Mouse (Mus musculus) midbrain, embryonic 13.5 days (tissue): ENCODE measurements around the gene Ctdsp1. TPM values are rescaled to one million over a fixed set of nuclear protein-coding genes. Genes with fewer than 3 reads are reported as not detected.
A peak's percentile ranks its signal among the peaks of the same experiment; 100 is the strongest.

Experiments
- ATAC-seq: fragments of 200-750 bp; cut with Nextera tagmentation; 2 replicates; pipeline ENCODE4 v1.8.0; 2017; ENCODE audit warnings: mild to moderate bottlenecking, moderate TSS enrichment, moderate library complexity
- H3K27ac ChIP-seq: fragments of 300-500 bp; sonication (generic); 2 replicates; pipeline ENCODE4 v1.5.1; 2015; ENCODE audit warnings: inconsistent platforms, mild to moderate bottlenecking, moderate library complexity
- H3K27me3 ChIP-seq: fragments of 300-500 bp; sonication (generic); 2 replicates; pipeline ENCODE4 v1.6.1; 2015; ENCODE audit warnings: mild to moderate bottlenecking, inconsistent platforms
- H3K36me3 ChIP-seq: fragments of 300-500 bp; sonication (generic); 2 replicates; pipeline ENCODE4 v1.6.1; 2015; ENCODE audit warnings: mild to moderate bottlenecking, inconsistent platforms
- H3K4me1 ChIP-seq: fragments of 300-500 bp; sonication (generic); replicated peaks from 2 replicates; pipeline ENCODE4 v1.6.1; 2015; ENCODE audit warnings: inconsistent platforms
- H3K4me2 ChIP-seq: fragments of 300-500 bp; sonication (generic); replicated peaks from 2 replicates; pipeline ENCODE4 v1.6.1; 2015; ENCODE audit warnings: moderate library complexity, mild to moderate bottlenecking, inconsistent platforms
- H3K4me3 ChIP-seq: fragments of 300-500 bp; sonication (generic); replicated peaks from 2 replicates; pipeline ENCODE4 v1.5.1; 2015; ENCODE audit warnings: mild to moderate bottlenecking, inconsistent platforms
- H3K9ac ChIP-seq: fragments of 300-500 bp; sonication (generic); replicated peaks from 2 replicates; pipeline ENCODE4 v1.6.1; 2015; ENCODE audit warnings: mild to moderate bottlenecking, inconsistent platforms
- H3K9me3 ChIP-seq: fragments of 300-500 bp; sonication (generic); 2 replicates; pipeline ENCODE4 v1.6.1; 2016; ENCODE audit warnings: mild to moderate bottlenecking, inconsistent platforms
- WGBS: fragments of 180-500 bp; shearing (Covaris S2); methylation state at CpG from one replicate; pipeline ENCODE4 v1.1.7; 2015; 5-methylcytosine and 5-hydroxymethylcytosine counted together
- polyA plus RNA-seq: library from polyadenylated mRNA; unstranded; fragments of >200 nt; fragmentation: Nextera tagmentation; extraction: Ambion mirVana; gene quantifications from 2 replicates; pipeline ENCODE4 v1.2.1, GENCODE M21; 2015

Ctdsp1 gene
- polyA plus RNA-seq, 1 experiment from 2014 or later: 18.6 TPM

GRCm38 (mm10) chr1:74362325-74363229, 28.7 kb upstream of the Ctdsp1 start:
- H3K4me1 ChIP-seq: no peaks in the 10 kb centered on the region
- no peak overlapping the region for H3K4me2 ChIP-seq
- no peak overlapping the region for H3K27ac ChIP-seq
- ATAC-seq: peak; percentile 50
- H3K4me3 ChIP-seq: no peak overlapping the region
- H3K9ac ChIP-seq: no peak overlapping the region
- no peaks in the 10 kb centered on the region for H3K9me3 ChIP-seq
- peaks cover 7% of the 10 kb centered on the region for H3K27me3 ChIP-seq
- 70% methylated on average over 17 of the region's 17 CpGs for WGBS
- H3K36me3 ChIP-seq: no peaks in the 10 kb centered on the region

- Histone ChIP-seq H3K4me3 (no peak overlapping the region), H3K27me3 (peaks cover 15% of the 10 kb centered on the region), H3K9ac (no peak overlapping the region), H3K27ac (no peak overlapping the region), H3K4me2 (no peak overlapping the region), H3K9me3 (no peaks in the 10 kb centered on the region), H3K4me1 (peaks cover 5% of the 10 kb centered on the region; the same call in 1 of the 2 replicates), H3K36me3 (no peaks in the 10 kb centered on the region)
- WGBS: 81% methylated on average over 5 of the region's 5 CpGs
- ATAC-seq: no peak
These were observed 27.9 kb upstream of the Ctdsp1 start for GRCm38 (mm10) chr1:74363437-74363836.

GRCm38 (mm10) chr1:74364270-74364669, 27.0 kb upstream of the Ctdsp1 start:
- Histone ChIP-seq H3K36me3 (no peaks in the 10 kb centered on the region), H3K27ac (no peak overlapping the region), H3K4me3 (no peak overlapping the region), H3K4me1 (peaks cover 5% of the 10 kb centered on the region; the same call in 1 of the 2 replicates), H3K9ac (no peak overlapping the region), H3K4me2 (no peak overlapping the region), H3K9me3 (no peaks in the 10 kb centered on the region), H3K27me3 (peaks cover 15% of the 10 kb centered on the region)
- no peak for ATAC-seq
- 80% methylated on average over 8 of the region's 8 CpGs for WGBS

- Histone ChIP-seq H3K9me3 (no peaks in the 10 kb centered on the region), H3K4me1 (peaks cover 5% of the 10 kb centered on the region; the same call in 1 of the 2 replicates), H3K36me3 (no peaks in the 10 kb centered on the region), H3K4me2 (peak overlapping the region; percentile 56), H3K27me3 (peaks cover 15% of the 10 kb centered on the region), H3K27ac (no peak overlapping the region), H3K4me3 (peak overlapping the region; percentile 30), H3K9ac (peak overlapping the region; percentile 48; the same call in 1 of the 2 replicates)
- WGBS: 22% methylated on average over 34 of the region's 34 CpGs
- peak; percentile 68; the same call in 1 of the 2 replicates for ATAC-seq
These were observed 23.2 kb upstream of the Ctdsp1 start for GRCm38 (mm10) chr1:74367886-74368645.

- no peak for ATAC-seq
- 45% methylated on average over 4 of the region's 4 CpGs for WGBS
- Histone ChIP-seq H3K27me3 (peaks cover 15% of the 10 kb centered on the region), H3K4me3 (no peak overlapping the region), H3K9me3 (no peaks in the 10 kb centered on the region), H3K27ac (no peak overlapping the region), H3K9ac (no peak overlapping the region), H3K36me3 (no peaks in the 10 kb centered on the region), H3K4me2 (no peak overlapping the region), H3K4me1 (peaks cover 5% of the 10 kb centered on the region; the same call in 1 of the 2 replicates)
These were observed 21.3 kb upstream of the Ctdsp1 start for GRCm38 (mm10) chr1:74370040-74370439.

GRCm38 (mm10) chr1:74373372-74373771, 17.9 kb upstream of the Ctdsp1 start:
- peaks cover 1% of the 10 kb centered on the region; the same call in 1 of the 2 replicates for H3K4me1 ChIP-seq
- no peaks in the 10 kb centered on the region for H3K27me3 ChIP-seq
- no peak overlapping the region for H3K27ac ChIP-seq
- H3K9ac ChIP-seq: no peak overlapping the region
- ATAC-seq: no peak
- no peak overlapping the region for H3K4me2 ChIP-seq
- no peaks in the 10 kb centered on the region for H3K9me3 ChIP-seq
- 86% methylated on average over 4 of the region's 4 CpGs for WGBS
- no peaks in the 10 kb centered on the region for H3K36me3 ChIP-seq
- no peak overlapping the region for H3K4me3 ChIP-seq

GRCm38 (mm10) chr1:74374980-74375379, 16.3 kb upstream of the Ctdsp1 start, which contains the start of gene Slc11a1:
Gene Slc11a1 (plus strand): TSS chr1:74375195.
- Histone ChIP-seq H3K27me3 (no peaks in the 10 kb centered on the region), H3K27ac (no peak within 1 kb of the TSS), H3K4me2 (no peak within 1 kb of the TSS), H3K9me3 (no peaks in the 10 kb centered on the region), H3K9ac (no peak within 1 kb of the TSS), H3K4me1 (no peaks in the 10 kb centered on the region), H3K36me3 (no peaks in the 10 kb centered on the region), H3K4me3 (no peak within 1 kb of the TSS)
- no peak for ATAC-seq
- 73% methylated on average over 8 of the region's 8 CpGs for WGBS

GRCm38 (mm10) chr1:74375561-74375960, 15.7 kb upstream of the Ctdsp1 start:
- H3K27ac ChIP-seq: no peak overlapping the region
- no peaks in the 10 kb centered on the region for H3K4me1 ChIP-seq
- H3K9ac ChIP-seq: no peak overlapping the region
- 75% methylated on average over 10 of the region's 10 CpGs for WGBS
- no peak for ATAC-seq
- no peaks in the 10 kb centered on the region for H3K27me3 ChIP-seq
- no peaks in the 10 kb centered on the region for H3K9me3 ChIP-seq
- no peak overlapping the region for H3K4me3 ChIP-seq
- H3K36me3 ChIP-seq: no peaks in the 10 kb centered on the region
- no peak overlapping the region for H3K4me2 ChIP-seq

GRCm38 (mm10) chr1:74376396-74376795, 14.9 kb upstream of the Ctdsp1 start:
- Histone ChIP-seq H3K4me2 (no peak overlapping the region), H3K27me3 (no peaks in the 10 kb centered on the region), H3K9me3 (no peaks in the 10 kb centered on the region), H3K9ac (no peak overlapping the region), H3K4me1 (no peaks in the 10 kb centered on the region), H3K4me3 (no peak overlapping the region), H3K36me3 (no peaks in the 10 kb centered on the region), H3K27ac (no peak overlapping the region)
- WGBS: 91% methylated on average over 4 of the region's 4 CpGs
- no peak for ATAC-seq

GRCm38 (mm10) chr1:74379058-74379504, 12.2 kb upstream of the Ctdsp1 start:
- Histone ChIP-seq H3K4me2 (no peak overlapping the region), H3K9me3 (no peaks in the 10 kb centered on the region), H3K36me3 (no peaks in the 10 kb centered on the region), H3K27ac (no peak overlapping the region), H3K27me3 (no peaks in the 10 kb centered on the region), H3K4me1 (no peaks in the 10 kb centered on the region), H3K9ac (no peak overlapping the region), H3K4me3 (no peak overlapping the region)
- ATAC-seq: no peak
- WGBS: 89% methylated on average over 7 of the region's 7 CpGs

- no peak for ATAC-seq
These were observed 10.8 kb upstream of the Ctdsp1 start for GRCm38 (mm10) chr1:74380484-74380883.

GRCm38 (mm10) chr1:74381588-74382021, 9.7 kb upstream of the Ctdsp1 start:
- no peaks in the 10 kb centered on the region for H3K36me3 ChIP-seq
- no peak overlapping the region for H3K27ac ChIP-seq
- ATAC-seq: no peak
- 87% methylated on average over 10 of the region's 10 CpGs for WGBS
- no peak overlapping the region for H3K4me2 ChIP-seq
- no peaks in the 10 kb centered on the region for H3K27me3 ChIP-seq
- no peaks in the 10 kb centered on the region for H3K9me3 ChIP-seq
- H3K9ac ChIP-seq: no peak overlapping the region
- H3K4me1 ChIP-seq: 0 out of 2 replicates have a peak, but pooled peaks cover 3% of the 10 kb centered on the region
- no peak overlapping the region for H3K4me3 ChIP-seq

More at GRCm38 (mm10) chr1:74380484-74380883, 10.8 kb upstream of the Ctdsp1 start:
- Histone ChIP-seq H3K4me3 (no peak overlapping the region), H3K9ac (no peak overlapping the region), H3K27me3 (no peaks in the 10 kb centered on the region), H3K9me3 (no peaks in the 10 kb centered on the region), H3K27ac (no peak overlapping the region), H3K36me3 (no peaks in the 10 kb centered on the region), H3K4me2 (no peak overlapping the region), H3K4me1 (no peaks in the 10 kb centered on the region)
- 86% methylated on average over 5 of the region's 5 CpGs for WGBS
